Mouse (Mus musculus) activated CD4-positive, CD25-positive, alpha-beta regulatory T cell, adult 4 months (primary cell): ENCODE measurements around the gene Inpp5b. TPM values are rescaled to one million over a fixed set of nuclear protein-coding genes. Genes with fewer than 3 reads are reported as not detected.

Experiments
- ATAC-seq: one replicate; pipeline ENCODE4 v1.8.0; 2017
- polyA plus RNA-seq, 2 experiments: library from polyadenylated mRNA; unstranded; fragments of 100-300 nt; shearing (Covaris generic); gene quantifications; one replicate each; pipeline ENCODE4 v1.2.1; 2017

The Inpp5b gene
- polyA plus RNA-seq, 2 experiments from 2014 or later, result 80.2 to 94.1 TPM

GRCm38 (mm10) chr4:124765802-124766565, 24.3 kb downstream of the Inpp5b start:
- ATAC-seq, result no peak

GRCm38 (mm10) chr4:124766566-124766940, 24.9 kb downstream of the Inpp5b start:
- no peak for ATAC-seq

- ATAC-seq, result peak; percentile 63
Observed at GRCm38 (mm10) chr4:124768963-124769591, 27.4 kb downstream of the Inpp5b start.

- ATAC-seq, result no peak
Observed at GRCm38 (mm10) chr4:124770624-124771023, 29.0 kb downstream of the Inpp5b start.

GRCm38 (mm10) chr4:124772125-124772524, 30.5 kb downstream of the Inpp5b start:
- ATAC-seq, result no peak

- no peak for ATAC-seq
Observed at GRCm38 (mm10) chr4:124773449-124773848, 31.8 kb downstream of the Inpp5b start.

GRCm38 (mm10) chr4:124773995-124774394, 32.3 kb downstream of the Inpp5b start:
- ATAC-seq, result no peak

GRCm38 (mm10) chr4:124774429-124774828, 32.8 kb downstream of the Inpp5b start:
- no peak for ATAC-seq

GRCm38 (mm10) chr4:124781361-124781760, 39.7 kb downstream of the Inpp5b start:
- no peak for ATAC-seq

- no peak for ATAC-seq
Observed at GRCm38 (mm10) chr4:124782395-124782794, 40.7 kb downstream of the Inpp5b start.

- no peak for ATAC-seq
Observed at GRCm38 (mm10) chr4:124783937-124784336, 42.3 kb downstream of the Inpp5b start.

- ATAC-seq, result no peak
Observed at GRCm38 (mm10) chr4:124790013-124790412, 48.4 kb downstream of the Inpp5b start.

- no peak for ATAC-seq
Observed at GRCm38 (mm10) chr4:124792114-124792513, 50.5 kb downstream of the Inpp5b start.

GRCm38 (mm10) chr4:124796141-124796540, 54.5 kb downstream of the Inpp5b start:
- no peak for ATAC-seq

- ATAC-seq, result no peak
Observed at GRCm38 (mm10) chr4:124796913-124797312, 55.3 kb downstream of the Inpp5b start.

- ATAC-seq, result peak; percentile 50
Observed at GRCm38 (mm10) chr4:124801552-124802308, 60.1 kb downstream of the Inpp5b start, which contains the start of gene Mtf1. Gene Mtf1 (plus strand): TSS chr4:124802104.

- ATAC-seq, result peak; percentile 99
Observed at GRCm38 (mm10) chr4:124802309-124803260, 60.9 kb downstream of the Inpp5b start.

- ATAC-seq, result no peak
Observed at GRCm38 (mm10) chr4:124803406-124803805, 61.8 kb downstream of the Inpp5b start.

GRCm38 (mm10) chr4:124808511-124808910, 66.9 kb downstream of the Inpp5b start:
- ATAC-seq, result no peak

- no peak for ATAC-seq
Observed at GRCm38 (mm10) chr4:124809136-124809883, 67.7 kb downstream of the Inpp5b start.

- no peak for ATAC-seq
Observed at GRCm38 (mm10) chr4:124810056-124810455, 68.4 kb downstream of the Inpp5b start.
